Mouse (Mus musculus) embryonic facial prominence, embryonic 14.5 days (tissue): Measurements from ENCODE around the gene Apba2. TPM values are rescaled to one million over a fixed set of nuclear protein-coding genes. Genes with fewer than 3 reads are reported as not detected.

Experiments used
- ATAC-seq: fragments of 200-750 bp; cut with Nextera tagmentation; 2 replicates; pipeline ENCODE4 v1.8.0; 2017; ENCODE audit warnings: low read depth, moderate number of reproducible peaks, moderate TSS enrichment
- DNase-seq: peaks from one replicate; pipeline ENCODE4 v3.0.0-alpha.2; 2015; ENCODE audit warnings: low spot score
- H3K27ac ChIP-seq: fragments of 300-500 bp; sonication (generic); replicated peaks from 2 replicates; pipeline ENCODE4 v1.5.1; 2014; ENCODE audit warnings: low read depth, mild to moderate bottlenecking, low read length, moderate library complexity
- H3K27me3 ChIP-seq: fragments of 300-500 bp; sonication (generic); replicated peaks from 2 replicates; pipeline ENCODE4 v1.6.1; 2014; ENCODE audit warnings: low read length; ENCODE audit not compliant: control insufficient read depth, insufficient read depth
- H3K36me3 ChIP-seq: fragments of 300-500 bp; sonication (generic); 2 replicates; pipeline ENCODE4 v1.6.1; 2014; ENCODE audit warnings: low read length, mixed read lengths; ENCODE audit not compliant: control insufficient read depth, insufficient read depth
- H3K4me1 ChIP-seq: fragments of 300-500 bp; sonication (generic); 2 replicates; pipeline ENCODE4 v1.6.1; 2014; ENCODE audit warnings: antibody characterized with exemption, low read length; ENCODE audit not compliant: control insufficient read depth, insufficient read depth
- H3K4me2 ChIP-seq: fragments of 300-500 bp; sonication (generic); 2 replicates; pipeline ENCODE4 v1.6.1; 2014; ENCODE audit warnings: low read depth, mild to moderate bottlenecking, low read length, moderate library complexity, mixed read lengths
- H3K4me3 ChIP-seq: fragments of 300-500 bp; sonication (generic); 2 replicates; pipeline ENCODE4 v1.5.1; 2014; ENCODE audit warnings: low read depth, mild to moderate bottlenecking, low read length
- H3K9ac ChIP-seq: fragments of 300-500 bp; sonication (generic); 2 replicates; pipeline ENCODE4 v1.6.1; 2014; ENCODE audit warnings: low read depth, mild to moderate bottlenecking, low read length, moderate library complexity, mixed read lengths
- H3K9me3 ChIP-seq: fragments of 300-500 bp; sonication (generic); 2 replicates; pipeline ENCODE4 v1.6.1; 2016; ENCODE audit warnings: low read length; ENCODE audit not compliant: control insufficient read depth
- whole genome bisulfite sequencing: fragments of 180-500 bp; shearing (Covaris S2); extraction: QIAGEN DNeasy Blood & Tissue Kit; methylation state at CpG from one replicate; pipeline ENCODE4 v1.1.7; 2014; 5-methylcytosine and 5-hydroxymethylcytosine counted together
- polyA plus RNA-seq: library from polyadenylated mRNA; unstranded; fragments of >200 nt; fragmentation: Nextera tagmentation; extraction: Ambion mirVana; gene quantifications from 2 replicates; pipeline ENCODE4 v1.2.1, GENCODE M21; 2014

Apba2 gene
- 9.0 and 9.2 TPM in 2 replicates for polyA plus RNA-seq

- peak; percentile 90 for ATAC-seq
- H3K4me1 ChIP-seq, result no peaks in the 10 kb centered on the region; the same call in 1 of the 2 replicates
- under 1% methylated on average over 25 of the region's 96 CpGs for WGBS
- H3K4me2 ChIP-seq, result peak within 1 kb of the TSS; percentile 93
- H3K9ac ChIP-seq, result peak within 1 kb of the TSS; percentile 71
- H3K9me3 ChIP-seq, result no peaks in the 10 kb centered on the region
- no peak within 1 kb of the TSS for H3K27ac ChIP-seq
- H3K4me3 ChIP-seq, result peak within 1 kb of the TSS; percentile 59
- peaks cover 34% of the 10 kb centered on the region for H3K27me3 ChIP-seq
- no peaks in the 10 kb centered on the region for H3K36me3 ChIP-seq
- peak; percentile 45 for DNase-seq
Measured at GRCm38 (mm10) chr7:64501536-64502270, at the start of gene Apba2. Gene Apba2, plus strand, starts transcription at chr7:64501706.

- H3K36me3 ChIP-seq, result no peaks in the 10 kb centered on the region
- H3K4me2 ChIP-seq, result no peak overlapping the region
- DNase-seq (no peak), ATAC-seq (no peak)
- no peak overlapping the region for H3K4me3 ChIP-seq
- no peaks in the 10 kb centered on the region for H3K27me3 ChIP-seq
- no peaks in the 10 kb centered on the region for H3K9me3 ChIP-seq
- 82% methylated on average over 5 of the region's 5 CpGs for WGBS
- H3K9ac ChIP-seq, result no peak overlapping the region
- H3K27ac ChIP-seq, result no peak overlapping the region
- H3K4me1 ChIP-seq, result no peaks in the 10 kb centered on the region
Measured at GRCm38 (mm10) chr7:64451861-64452382, 49.6 kb upstream of the Apba2 start.

- Histone ChIP-seq H3K4me1 (no peaks in the 10 kb centered on the region), H3K27ac (no peak overlapping the region), H3K9me3 (no peaks in the 10 kb centered on the region), H3K36me3 (no peaks in the 10 kb centered on the region), H3K4me3 (no peak overlapping the region), H3K9ac (no peak overlapping the region), H3K27me3 (no peaks in the 10 kb centered on the region), H3K4me2 (no peak overlapping the region)
- DNase-seq (no peak), ATAC-seq (no peak)
- 73% methylated on average over 4 of the region's 4 CpGs for WGBS
Measured at GRCm38 (mm10) chr7:64452471-64453222, 48.9 kb upstream of the Apba2 start.

GRCm38 (mm10) chr7:64456176-64456575 is 45.3 kb upstream of the Apba2 start:
- Histone ChIP-seq H3K27ac (no peak overlapping the region), H3K4me3 (no peak overlapping the region), H3K4me2 (no peak overlapping the region), H3K9ac (no peak overlapping the region), H3K4me1 (no peaks in the 10 kb centered on the region), H3K36me3 (no peaks in the 10 kb centered on the region), H3K9me3 (no peaks in the 10 kb centered on the region), H3K27me3 (no peaks in the 10 kb centered on the region)
- DNase-seq (no peak), ATAC-seq (no peak)
- WGBS, result 73% methylated on average over 4 of the region's 4 CpGs

GRCm38 (mm10) chr7:64456676-64457075 is 44.8 kb upstream of the Apba2 start:
- no peak overlapping the region for H3K27ac ChIP-seq
- H3K4me2 ChIP-seq, result no peak overlapping the region
- no peaks in the 10 kb centered on the region for H3K9me3 ChIP-seq
- WGBS, result 77% methylated on average over 3 of the region's 3 CpGs
- no peaks in the 10 kb centered on the region for H3K36me3 ChIP-seq
- H3K4me1 ChIP-seq, result no peaks in the 10 kb centered on the region
- no peaks in the 10 kb centered on the region for H3K27me3 ChIP-seq
- H3K4me3 ChIP-seq, result no peak overlapping the region
- ATAC-seq, result peak; percentile 41; the same call in 1 of the 2 replicates
- no peak overlapping the region for H3K9ac ChIP-seq
- no peak for DNase-seq

- Histone ChIP-seq H3K4me2 (no peak overlapping the region), H3K27me3 (no peaks in the 10 kb centered on the region), H3K4me1 (no peaks in the 10 kb centered on the region), H3K36me3 (no peaks in the 10 kb centered on the region), H3K4me3 (no peak overlapping the region), H3K27ac (no peak overlapping the region), H3K9ac (no peak overlapping the region), H3K9me3 (no peaks in the 10 kb centered on the region)
- ATAC-seq, result no peak
- no peak for DNase-seq
- WGBS, result 67% methylated on average over 2 of the region's 2 CpGs
Measured at GRCm38 (mm10) chr7:64457811-64458210, 43.7 kb upstream of the Apba2 start.

GRCm38 (mm10) chr7:64497438-64497837 is 4.1 kb upstream of the Apba2 start:
- H3K9ac ChIP-seq, result no peak overlapping the region
- no peaks in the 10 kb centered on the region for H3K36me3 ChIP-seq
- H3K4me2 ChIP-seq, result no peak overlapping the region
- no peak for DNase-seq
- no peak overlapping the region for H3K4me3 ChIP-seq
- no peak overlapping the region for H3K27ac ChIP-seq
- WGBS, result 40% methylated on average over 10 of the region's 10 CpGs
- H3K27me3 ChIP-seq, result peaks cover 20% of the 10 kb centered on the region
- no peaks in the 10 kb centered on the region for H3K9me3 ChIP-seq
- H3K4me1 ChIP-seq, result no peaks in the 10 kb centered on the region; the same call in 1 of the 2 replicates
- no peak for ATAC-seq

GRCm38 (mm10) chr7:64502271-64503180 is 1.0 kb downstream of the Apba2 start:
- no peak for DNase-seq

More at GRCm38 (mm10) chr7:64502271-64503180, 1.0 kb downstream of the Apba2 start:
- Histone ChIP-seq H3K27ac (no peak overlapping the region), H3K27me3 (peaks cover 34% of the 10 kb centered on the region), H3K9ac (peak overlapping the region; percentile 71), H3K9me3 (no peaks in the 10 kb centered on the region), H3K4me3 (peak overlapping the region; percentile 59), H3K4me2 (peak overlapping the region; percentile 93), H3K36me3 (no peaks in the 10 kb centered on the region), H3K4me1 (no peaks in the 10 kb centered on the region; the same call in 1 of the 2 replicates)
- WGBS, result 3% methylated on average over 22 of the region's 47 CpGs
- ATAC-seq, result no peak
